Mouse (Mus musculus) limb, embryonic 15.5 days (tissue): ENCODE measurements around the gene Sec11a. TPM values are rescaled to one million over a fixed set of nuclear protein-coding genes. Genes with fewer than 3 reads are reported as not detected.
"Not testable (repeated sequence)": the region's sequence is repeated elsewhere in the genome, so short reads cannot be mapped to it uniquely, and the experiment has no call there.

Experiments
- ATAC-seq: fragments of 200-750 bp; cut with Nextera tagmentation; 2 replicates; pipeline ENCODE4 v1.8.0; 2017; ENCODE audit warnings: low read depth, moderate TSS enrichment; ENCODE audit not compliant: insufficient number of reproducible peaks, low FRiP score, low TSS enrichment
- H3K27ac ChIP-seq: fragments of 300-500 bp; sonication (generic); 2 replicates; pipeline ENCODE4 v1.5.1; 2015; ENCODE audit warnings: moderate library complexity, mild to moderate bottlenecking, inconsistent platforms
- H3K27me3 ChIP-seq: fragments of 300-500 bp; sonication (generic); 2 replicates; pipeline ENCODE4 v1.6.1; 2015; ENCODE audit warnings: inconsistent platforms
- H3K36me3 ChIP-seq: fragments of 300-500 bp; sonication (generic); 2 replicates; pipeline ENCODE4 v1.6.1; 2015; ENCODE audit warnings: inconsistent platforms
- H3K4me1 ChIP-seq: fragments of 300-500 bp; sonication (generic); 2 replicates; pipeline ENCODE4 v1.6.1; 2015; ENCODE audit warnings: inconsistent platforms
- H3K4me2 ChIP-seq: fragments of 300-500 bp; sonication (generic); 2 replicates; pipeline ENCODE4 v1.6.1; 2015; ENCODE audit warnings: mild to moderate bottlenecking, inconsistent platforms
- H3K4me3 ChIP-seq: fragments of 300-500 bp; sonication (generic); 2 replicates; pipeline ENCODE4 v1.5.1; 2015; ENCODE audit warnings: mild to moderate bottlenecking, inconsistent platforms
- H3K9ac ChIP-seq: fragments of 300-500 bp; sonication (generic); 2 replicates; pipeline ENCODE4 v1.6.1; 2015; ENCODE audit warnings: inconsistent platforms
- H3K9me3 ChIP-seq: fragments of 300-500 bp; sonication (generic); 2 replicates; pipeline ENCODE4 v1.6.1; 2016; ENCODE audit warnings: inconsistent platforms
- WGBS: fragments of 180-500 bp; shearing (Covaris S2); methylation state at CpG from one replicate; pipeline ENCODE4 v1.1.7; 2015; 5-methylcytosine and 5-hydroxymethylcytosine counted together
- polyA plus RNA-seq: library from polyadenylated mRNA; unstranded; fragments of >200 nt; fragmentation: Nextera tagmentation; extraction: Ambion mirVana; gene quantifications from 2 replicates; pipeline ENCODE4 v1.2.1, GENCODE M21; 2015

The Sec11a gene
- polyA plus RNA-seq, 1 experiment from 2014 or later = 230 TPM

DNA sequence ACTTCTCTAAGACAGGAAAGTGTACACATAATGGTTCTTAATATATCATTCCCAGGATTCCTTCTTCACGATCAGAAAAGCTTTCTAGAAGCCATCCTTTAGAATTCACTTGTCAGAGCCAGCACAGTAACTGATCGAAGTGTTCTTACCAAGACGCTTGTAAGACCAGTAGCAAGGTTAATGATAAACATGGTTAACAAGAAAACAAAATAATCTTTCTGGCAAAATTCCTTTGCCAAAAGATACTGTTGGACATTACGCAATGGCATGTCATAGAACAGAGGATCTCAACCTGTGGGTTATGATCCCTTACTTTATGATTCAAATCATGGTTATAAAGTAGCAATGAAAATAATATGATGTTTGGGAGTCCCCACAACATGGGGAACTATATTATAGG, 3.9 kb upstream of the Sec11a start:
- Histone ChIP-seq H3K4me1 (peaks cover 3% of the 10 kb centered on the region; the same call in 1 of the 2 replicates), H3K27me3 (no peaks in the 10 kb centered on the region), H3K9ac (no peak overlapping the region), H3K4me3 (no peak overlapping the region), H3K36me3 (no peaks in the 10 kb centered on the region), H3K4me2 (no peak overlapping the region), H3K9me3 (no peaks in the 10 kb centered on the region), H3K27ac (no peak overlapping the region)
- no peak for ATAC-seq
- WGBS = 85% methylated on average over 4 of the region's 4 CpGs

- ATAC-seq = no peak
- H3K4me1 ChIP-seq = no peaks in the 10 kb centered on the region
- H3K36me3 ChIP-seq = peaks cover 12% of the 10 kb centered on the region
- H3K9ac ChIP-seq = no peak overlapping the region
- H3K9me3 ChIP-seq = no peaks in the 10 kb centered on the region
- no peaks in the 10 kb centered on the region for H3K27me3 ChIP-seq
- H3K27ac ChIP-seq = no peak overlapping the region
- no peak overlapping the region for H3K4me3 ChIP-seq
- H3K4me2 ChIP-seq = no peak overlapping the region
- WGBS = 96% methylated on average over 4 of the region's 4 CpGs
These were observed 7.8 kb downstream of the Sec11a start for GRCm38 (mm10) chr7:80939808-80940207.

DNA sequence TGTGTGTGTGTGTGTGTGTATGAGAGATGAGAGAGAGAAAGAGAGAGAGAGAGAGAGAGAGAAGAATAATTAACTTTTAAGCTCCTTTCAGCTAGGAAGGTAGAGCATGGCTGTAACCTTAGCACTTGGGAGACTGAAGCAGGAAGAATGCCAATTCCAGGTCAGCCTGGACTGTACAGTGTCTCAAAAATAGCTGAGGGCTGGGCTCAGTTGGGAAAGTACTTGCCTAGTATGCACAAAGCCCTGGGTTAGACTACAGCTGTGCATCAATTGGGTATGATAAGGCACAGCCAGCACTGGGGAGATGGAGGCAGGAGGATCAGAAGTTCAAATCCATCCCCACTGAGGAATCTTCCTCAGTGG, 10.3 kb downstream of the Sec11a start:
- H3K9ac ChIP-seq, H3K4me2 ChIP-seq: not testable (repeated sequence)

GRCm38 (mm10) chr7:80936617-80937303, 10.8 kb downstream of the Sec11a start:
- H3K9ac ChIP-seq, H3K27me3 ChIP-seq, H3K4me1 ChIP-seq, H3K4me2 ChIP-seq, ATAC-seq, H3K9me3 ChIP-seq, H3K4me3 ChIP-seq, H3K27ac ChIP-seq: not testable (repeated sequence)
- H3K36me3 ChIP-seq = peaks cover 25% of the 10 kb centered on the region
- 65% methylated on average over 7 of the region's 7 CpGs for WGBS

More for the DNA sequence above, 10.3 kb downstream of the Sec11a start:
- not testable (repeated sequence) for H3K4me3 ChIP-seq, H3K27ac ChIP-seq, H3K27me3 ChIP-seq, H3K4me1 ChIP-seq, H3K9me3 ChIP-seq, ATAC-seq
- peaks cover 21% of the 10 kb centered on the region for H3K36me3 ChIP-seq

DNA sequence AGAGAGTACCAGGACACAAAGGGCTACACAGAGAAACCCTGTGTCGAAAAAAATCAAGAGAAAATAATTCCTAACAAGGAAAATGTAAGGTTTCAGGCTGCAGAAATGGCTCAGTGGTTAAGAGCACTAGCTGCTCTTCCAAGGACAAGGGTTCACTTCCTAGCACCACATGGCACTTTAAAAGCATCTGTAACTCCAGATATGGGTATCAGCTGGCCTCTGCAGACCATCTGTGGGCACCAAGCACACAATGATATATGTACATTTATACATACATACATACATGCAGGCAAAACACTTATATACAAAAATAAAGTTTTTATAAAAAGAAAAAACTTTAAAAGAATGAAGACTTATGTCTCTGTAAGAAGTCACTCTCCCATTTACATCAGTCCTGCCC, 11.7 kb downstream of the Sec11a start:
- Histone ChIP-seq H3K36me3 (peaks cover 33% of the 10 kb centered on the region), H3K27ac (no peak overlapping the region), H3K9ac (no peak overlapping the region), H3K4me2 (no peak overlapping the region), H3K27me3 (no peaks in the 10 kb centered on the region), H3K4me3 (no peak overlapping the region), H3K9me3 (no peaks in the 10 kb centered on the region), H3K4me1 (no peaks in the 10 kb centered on the region)
- no peak for ATAC-seq
- WGBS = 97% methylated on average over 1 of the region's 1 CpGs

GRCm38 (mm10) chr7:80932777-80933176, 14.8 kb downstream of the Sec11a start:
- Histone ChIP-seq H3K27me3 (no peaks in the 10 kb centered on the region), H3K4me2 (no peak overlapping the region), H3K9me3 (no peaks in the 10 kb centered on the region), H3K4me1 (no peaks in the 10 kb centered on the region), H3K27ac (no peak overlapping the region), H3K36me3 (peaks cover 32% of the 10 kb centered on the region), H3K4me3 (no peak overlapping the region), H3K9ac (no peak overlapping the region)
- 79% methylated on average over 1 of the region's 1 CpGs for WGBS
- ATAC-seq = no peak

DNA sequence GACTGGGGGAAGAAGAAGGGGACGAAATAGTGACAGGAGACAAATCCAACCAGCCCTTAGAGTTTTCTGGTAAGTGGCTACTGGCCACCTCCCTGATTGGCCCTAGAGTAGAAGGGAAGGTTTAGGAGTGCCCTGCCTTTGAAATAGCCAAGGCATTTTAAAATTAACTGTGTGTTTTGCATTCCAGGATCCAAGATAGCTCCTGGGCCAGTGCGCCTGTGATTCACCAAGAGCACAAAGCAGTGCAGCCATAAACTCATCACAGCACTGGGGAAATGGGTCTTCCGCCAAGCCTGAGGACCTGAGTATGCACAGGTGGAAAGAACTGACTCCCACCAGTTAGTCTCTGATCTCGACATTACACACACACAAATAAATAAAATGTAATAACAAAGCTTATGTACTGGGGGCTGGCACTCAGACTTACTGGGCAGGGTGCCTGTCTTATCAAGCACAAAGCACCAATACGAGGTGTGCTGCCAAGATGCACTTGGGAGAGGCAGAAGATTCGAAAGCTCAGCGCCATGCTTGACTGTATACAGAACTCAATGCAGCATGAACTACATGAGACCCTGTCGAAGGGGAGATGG, 15.9 kb downstream of the Sec11a start:
- Histone ChIP-seq H3K27ac (no peak overlapping the region), H3K4me1 (no peaks in the 10 kb centered on the region), H3K9ac (no peak overlapping the region), H3K36me3 (peaks cover 39% of the 10 kb centered on the region), H3K4me2 (no peak overlapping the region), H3K9me3 (no peaks in the 10 kb centered on the region), H3K4me3 (no peak overlapping the region), H3K27me3 (no peaks in the 10 kb centered on the region)
- 92% methylated on average over 8 of the region's 8 CpGs for WGBS
- no peak for ATAC-seq

GRCm38 (mm10) chr7:80923165-80923564, 24.4 kb downstream of the Sec11a start:
- Histone ChIP-seq H3K4me3 (no peak overlapping the region), H3K4me2 (no peak overlapping the region), H3K9me3 (no peaks in the 10 kb centered on the region), H3K36me3 (peaks cover 67% of the 10 kb centered on the region), H3K27ac (no peak overlapping the region), H3K4me1 (no peaks in the 10 kb centered on the region), H3K27me3 (no peaks in the 10 kb centered on the region), H3K9ac (no peak overlapping the region)
- WGBS = 81% methylated on average over 2 of the region's 2 CpGs
- no peak for ATAC-seq

- Histone ChIP-seq H3K27ac (no peak overlapping the region), H3K4me1 (no peaks in the 10 kb centered on the region), H3K9ac (no peak overlapping the region), H3K27me3 (no peaks in the 10 kb centered on the region), H3K4me2 (no peak overlapping the region), H3K4me3 (no peak overlapping the region), H3K9me3 (no peaks in the 10 kb centered on the region), H3K36me3 (peaks cover 70% of the 10 kb centered on the region)
- WGBS = 67% methylated on average over 5 of the region's 5 CpGs
- no peak for ATAC-seq
These were observed 28.0 kb downstream of the Sec11a start for GRCm38 (mm10) chr7:80919647-80920008.

GRCm38 (mm10) chr7:80918982-80919646, 28.5 kb downstream of the Sec11a start:
- H3K4me2 ChIP-seq = no peak overlapping the region
- H3K4me1 ChIP-seq = no peaks in the 10 kb centered on the region
- no peaks in the 10 kb centered on the region for H3K27me3 ChIP-seq
- H3K9ac ChIP-seq = no peak overlapping the region
- no peaks in the 10 kb centered on the region for H3K9me3 ChIP-seq
- peaks cover 70% of the 10 kb centered on the region for H3K36me3 ChIP-seq
- no peak overlapping the region for H3K4me3 ChIP-seq
- WGBS = 73% methylated on average over 8 of the region's 8 CpGs
- H3K27ac ChIP-seq = no peak overlapping the region
- no peak for ATAC-seq

GRCm38 (mm10) chr7:80917916-80918465, 29.6 kb downstream of the Sec11a start:
- WGBS = 69% methylated on average over 4 of the region's 4 CpGs
- ATAC-seq = no peak
- Histone ChIP-seq H3K9ac (no peak overlapping the region), H3K36me3 (peaks cover 76% of the 10 kb centered on the region), H3K4me2 (no peak overlapping the region), H3K4me3 (no peak overlapping the region), H3K27me3 (no peaks in the 10 kb centered on the region), H3K9me3 (no peaks in the 10 kb centered on the region), H3K27ac (no peak overlapping the region), H3K4me1 (no peaks in the 10 kb centered on the region)

- Histone ChIP-seq H3K27me3 (no peaks in the 10 kb centered on the region), H3K9ac (no peak overlapping the region), H3K4me1 (no peaks in the 10 kb centered on the region), H3K36me3 (peaks cover 76% of the 10 kb centered on the region), H3K27ac (no peak overlapping the region), H3K4me2 (no peak overlapping the region), H3K4me3 (no peak overlapping the region), H3K9me3 (no peaks in the 10 kb centered on the region)
- 78% methylated on average over 8 of the region's 8 CpGs for WGBS
- no peak for ATAC-seq
These were observed 35.1 kb downstream of the Sec11a start for GRCm38 (mm10) chr7:80912496-80912895.
